Mouse (Mus musculus) left cerebral cortex, adult 11 months (tissue): ENCODE data around the gene Ifitm6.
A peak's percentile ranks its signal among the peaks of the same experiment; 100 is the strongest.
"Not testable (repeated sequence)": the region's sequence is repeated elsewhere in the genome, so short reads cannot be mapped to it uniquely, and the experiment has no call there.

Experiments used
- DNase-seq: peaks from one replicate; pipeline ENCODE4 v3.0.0; 2022; ENCODE audit warnings: low spot score

The Ifitm6 gene

GRCm38 (mm10) chr7:141008938-141009660, 8.6 kb downstream of the Ifitm6 start:
- peak; percentile 23 for DNase-seq

- DNase-seq, result no peak
Observed at GRCm38 (mm10) chr7:141008312-141008761, 9.4 kb downstream of the Ifitm6 start.

DNA sequence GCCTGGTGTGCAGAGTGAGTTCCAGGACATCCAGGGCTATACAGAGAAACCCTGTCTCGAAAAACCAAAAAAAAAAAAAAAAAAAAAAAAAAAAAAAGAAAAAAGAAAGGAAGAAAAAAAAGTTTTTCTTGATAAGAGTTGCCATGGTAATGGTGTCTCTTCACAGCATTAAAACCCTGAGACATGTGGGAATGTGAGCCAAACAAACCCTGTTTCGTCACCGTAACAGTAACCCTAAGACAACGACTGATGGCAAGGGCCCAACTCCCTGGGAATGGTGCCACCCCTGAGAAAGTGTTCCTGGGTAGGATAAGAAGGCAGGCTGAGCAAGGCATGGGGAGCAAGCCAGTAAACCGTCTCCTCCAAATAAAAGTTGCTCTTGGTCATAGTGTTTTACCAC, 10.8 kb downstream of the Ifitm6 start:
- DNase-seq, result no peak

GRCm38 (mm10) chr7:141006446-141006845, 11.3 kb downstream of the Ifitm6 start:
- no peak for DNase-seq

- no peak for DNase-seq
Observed at GRCm38 (mm10) chr7:141003248-141004010, 14.3 kb downstream of the Ifitm6 start.

GRCm38 (mm10) chr7:141000881-141001708, 16.6 kb downstream of the Ifitm6 start:
- DNase-seq, result no peak

DNA sequence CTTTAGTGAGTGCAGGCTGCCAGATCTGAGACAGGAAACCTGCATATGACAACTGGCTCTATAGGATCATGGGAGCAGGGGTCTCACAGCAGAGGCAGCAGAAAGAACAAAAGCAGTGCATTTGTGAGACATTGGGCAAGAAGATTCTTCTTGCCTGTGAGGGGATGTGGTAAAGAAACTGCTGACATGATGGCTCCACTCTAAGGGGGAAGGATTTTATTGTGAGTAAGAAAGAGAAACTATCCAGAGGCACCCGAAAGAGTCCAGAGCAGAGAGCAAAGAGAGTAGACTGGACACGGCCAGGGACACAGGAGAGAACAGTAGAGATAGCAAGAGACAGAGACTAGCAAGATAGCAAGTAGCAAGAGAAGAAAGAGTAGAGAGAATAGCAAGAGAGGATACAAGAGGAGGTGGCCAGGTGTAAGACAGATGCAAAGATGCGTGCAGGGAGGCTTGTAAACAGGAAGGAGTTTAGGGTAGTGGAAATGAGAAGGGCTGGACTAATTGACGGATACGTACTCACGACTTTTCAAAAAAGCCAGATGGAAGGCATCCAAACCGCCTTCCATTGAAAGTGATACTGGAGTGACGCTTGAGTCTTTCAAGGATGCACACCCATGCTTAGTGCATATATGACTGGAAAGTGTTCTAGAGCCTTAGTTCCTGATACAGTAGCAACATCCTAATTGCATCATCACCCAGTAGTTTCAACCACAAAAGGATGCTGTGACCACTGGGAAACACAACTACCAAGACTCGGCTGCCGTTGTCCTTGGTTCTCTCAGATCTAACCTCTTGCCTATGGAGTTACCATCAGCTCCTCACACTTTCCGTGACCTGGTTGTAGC, 18.6 kb downstream of the Ifitm6 start:
- DNase-seq, result no peak

DNA sequence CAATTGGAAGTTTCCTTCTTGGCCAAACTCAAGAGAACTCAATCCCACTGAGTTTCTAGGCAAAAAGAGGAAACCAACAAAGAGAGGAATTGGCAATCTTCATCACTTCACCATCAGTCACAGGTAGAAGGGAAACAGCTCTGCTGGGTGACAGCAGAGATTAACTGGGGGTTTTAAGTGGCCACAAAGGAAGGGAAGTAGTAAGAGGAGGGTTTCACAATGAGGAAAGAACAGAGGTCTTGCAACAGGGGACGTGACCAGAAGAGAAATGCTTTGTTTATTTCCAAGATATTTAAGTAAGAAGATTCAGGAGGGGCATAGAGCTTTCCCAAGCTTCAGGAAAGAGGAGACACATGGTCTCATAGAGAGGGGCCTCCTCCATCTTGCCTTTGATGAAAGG, 19.9 kb downstream of the Ifitm6 start:
- no peak for DNase-seq

- no peak for DNase-seq
Observed at GRCm38 (mm10) chr7:140991117-140991689, 26.5 kb downstream of the Ifitm6 start.

DNA sequence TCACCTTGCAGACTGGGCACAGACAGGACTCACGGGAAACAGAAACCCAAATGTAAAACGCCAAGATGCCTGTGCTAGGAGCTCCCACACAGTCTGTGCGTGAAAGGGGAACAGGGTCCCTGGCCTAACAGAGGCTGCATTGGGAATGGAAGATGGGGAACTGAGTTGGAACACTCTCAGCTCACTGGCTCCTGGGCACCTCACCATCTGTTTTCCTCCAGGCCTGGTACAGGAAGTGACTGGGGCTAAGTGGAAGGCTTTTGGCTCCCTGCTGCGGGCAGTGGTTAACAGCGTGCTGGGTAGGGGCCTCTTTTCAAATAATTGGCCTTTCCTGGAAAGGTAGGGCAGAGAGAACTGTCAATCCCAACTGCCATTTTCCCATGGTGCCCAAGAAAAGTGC, 27.1 kb downstream of the Ifitm6 start:
- DNase-seq, result no peak

DNA sequence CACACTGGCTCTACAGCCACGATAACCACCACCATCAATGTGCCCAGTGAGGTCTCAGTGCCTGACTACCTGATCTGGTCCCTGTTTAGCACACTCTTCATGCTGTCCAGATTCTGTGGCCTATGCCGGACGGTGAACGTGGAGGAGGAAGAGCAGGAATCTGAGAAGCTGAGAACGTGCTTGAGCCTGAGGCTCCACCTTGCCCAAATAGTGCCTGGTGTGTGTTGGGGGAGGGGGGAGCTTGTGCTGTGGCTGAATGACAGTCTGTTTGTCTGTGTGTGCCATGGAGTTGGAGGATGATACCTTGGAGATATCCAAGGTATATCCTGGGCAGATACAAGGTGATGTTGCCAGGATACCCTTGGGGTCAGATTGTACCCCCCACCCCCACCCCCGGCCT, 27.5 kb downstream of the Ifitm6 start:
- DNase-seq, result no peak

DNA sequence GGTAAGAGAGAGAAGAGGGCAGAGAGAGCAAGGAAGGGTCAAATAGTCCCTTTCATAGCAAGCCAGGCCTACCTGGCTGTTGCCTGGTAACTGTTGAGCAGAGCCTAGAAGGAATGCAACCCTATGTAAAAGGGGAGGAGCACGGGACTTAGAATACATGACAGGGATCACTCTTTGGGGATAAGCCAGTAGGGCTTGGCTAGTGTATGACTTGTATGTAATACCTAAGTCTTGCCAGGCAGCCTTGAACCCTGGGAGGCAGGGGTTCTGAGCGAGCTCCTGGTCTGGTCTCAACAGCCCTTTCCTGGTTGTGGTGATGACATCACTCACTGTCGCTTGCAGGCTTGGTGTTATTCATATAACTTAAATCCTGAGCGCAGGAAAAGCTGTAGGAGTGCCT, 28.7 kb downstream of the Ifitm6 start:
- DNase-seq, result no peak

- no peak for DNase-seq
Observed at GRCm38 (mm10) chr7:140987182-140988138, 30.3 kb downstream of the Ifitm6 start.

- no peak for DNase-seq
Observed at GRCm38 (mm10) chr7:140982971-140983370, 34.8 kb downstream of the Ifitm6 start.

DNA sequence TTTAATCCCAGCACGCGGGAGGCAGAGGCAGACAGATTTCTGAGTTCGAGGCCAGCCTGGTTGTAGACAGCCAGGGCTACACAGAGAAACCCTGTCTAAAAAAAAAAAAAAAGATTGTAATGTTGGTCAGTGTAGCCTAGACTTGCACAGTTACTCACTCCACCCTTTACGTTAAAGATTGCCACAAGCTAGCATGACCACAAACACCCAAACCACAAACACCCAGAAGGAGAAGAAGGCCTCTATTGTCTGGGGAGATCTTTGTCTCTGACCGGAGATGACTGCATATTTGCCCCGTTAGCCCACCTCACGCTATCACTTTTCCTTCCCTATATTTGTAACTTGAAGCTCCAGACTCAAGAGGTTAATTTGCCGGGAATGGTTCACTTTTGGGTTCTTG, 36.0 kb downstream of the Ifitm6 start:
- DNase-seq, result no peak

DNA sequence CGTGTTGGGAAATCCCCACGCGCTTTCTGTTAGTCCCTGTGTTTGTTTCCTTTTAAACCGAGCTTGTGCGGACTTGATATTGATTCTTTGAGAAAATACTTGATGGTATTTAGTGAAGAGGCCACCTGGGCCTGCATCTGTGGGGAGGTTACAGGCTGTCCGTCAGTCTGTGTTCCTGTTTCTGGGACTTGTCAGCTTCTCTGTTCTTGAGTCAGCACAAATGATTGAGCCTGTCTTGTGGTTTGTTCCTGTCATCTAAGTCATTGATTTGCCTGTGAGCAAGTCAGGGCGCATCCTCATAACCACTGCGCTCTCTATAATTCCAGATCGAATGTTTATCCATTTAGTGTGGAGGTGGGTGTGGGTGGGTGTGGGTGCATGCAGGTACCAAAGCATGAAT, 41.0 kb downstream of the Ifitm6 start:
- not testable (repeated sequence) for DNase-seq

DNA sequence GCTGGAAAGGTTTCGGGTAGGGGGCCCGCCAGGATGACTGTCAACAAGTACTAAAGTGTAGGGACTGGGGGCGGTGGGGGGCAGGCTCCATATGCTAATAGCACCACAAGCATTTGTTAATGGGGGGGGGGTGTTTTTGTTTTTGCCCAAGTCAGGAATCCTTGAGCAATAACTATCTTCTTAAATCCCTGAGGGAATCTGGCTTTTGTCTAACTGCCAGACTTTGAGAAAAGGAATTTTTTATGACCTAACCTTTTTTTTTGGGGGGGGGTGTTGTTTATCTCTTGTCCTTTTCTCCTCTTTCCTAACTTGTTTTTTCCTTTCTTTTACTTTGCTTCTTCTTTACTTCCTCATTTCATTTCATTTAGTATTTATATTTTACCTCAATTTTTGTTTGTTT, 42.3 kb downstream of the Ifitm6 start:
- no peak for DNase-seq

DNA sequence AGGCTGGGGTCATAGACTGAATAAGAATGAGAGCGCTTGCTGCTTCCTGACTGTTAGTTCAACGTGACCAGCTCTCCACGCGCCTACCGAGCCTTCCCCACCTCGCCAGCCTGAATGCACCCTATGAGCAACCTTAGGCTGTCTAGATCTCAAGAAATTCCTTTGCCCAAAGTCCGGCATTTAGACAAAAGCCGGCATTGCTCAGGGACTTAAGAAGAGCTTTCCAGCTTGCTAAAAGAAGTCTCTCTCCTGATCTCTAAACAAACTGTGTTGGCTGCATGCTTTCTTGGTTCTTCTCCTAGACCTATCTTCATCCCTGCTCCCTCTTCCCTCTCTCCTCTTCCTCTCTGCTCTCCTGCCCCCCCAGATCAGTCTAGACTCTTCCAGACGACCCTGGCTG, 42.8 kb downstream of the Ifitm6 start:
- no peak for DNase-seq

DNA sequence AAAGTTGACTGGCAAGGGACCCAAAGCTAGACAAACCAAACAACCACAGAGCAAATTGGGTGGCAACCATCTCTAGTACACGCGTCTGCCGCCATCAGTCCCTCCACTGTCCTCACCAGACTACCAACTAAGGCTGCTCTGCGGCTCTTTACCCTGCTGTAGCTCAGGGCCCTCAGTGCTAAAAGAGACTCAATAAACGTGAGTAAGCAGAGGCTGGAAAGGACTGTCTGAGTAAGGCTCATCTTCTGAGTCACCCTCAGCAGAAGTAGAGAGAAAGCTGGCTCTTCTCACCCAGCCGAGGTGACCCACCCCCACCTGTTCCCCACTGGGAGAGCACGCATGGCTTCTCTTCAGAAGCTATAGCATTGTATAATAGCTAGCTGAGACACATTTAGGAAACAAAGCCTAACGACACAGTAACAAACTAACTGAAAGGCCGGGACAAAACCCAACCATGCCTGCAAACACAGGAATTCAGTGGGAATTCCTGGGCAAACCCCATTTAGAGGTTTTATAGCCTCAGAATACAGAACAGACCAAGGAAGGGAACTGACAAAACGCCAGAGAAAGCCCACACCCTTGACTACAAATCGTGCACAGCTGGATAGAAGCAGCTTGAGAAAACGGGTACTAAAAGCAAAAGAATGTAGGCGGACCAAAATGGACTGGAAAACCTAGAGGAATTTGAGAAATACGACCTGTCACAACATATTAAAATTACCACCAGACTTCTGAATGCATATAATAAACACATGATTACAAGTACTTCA, 44.1 kb downstream of the Ifitm6 start:
- DNase-seq, result no peak
